Mouse (Mus musculus) gastrocnemius, postnatal 14 days (tissue): ENCODE measurements around the gene Tmub2. TPM values are rescaled to one million over a fixed set of nuclear protein-coding genes. Genes with fewer than 3 reads are reported as not detected.

ENCODE experiments used
- total RNA-seq, 2 experiments: library from RNA; stranded (reverse); gene quantifications; 2 replicates each; pipeline ENCODE4 v1.2.3; 2021

Gene Tmub2
- total RNA-seq, 2 experiments from 2014 or later = 14.8 to 14.9 TPM

Other genes with a start within 250 kb of the Tmub2 start
- 10 to 100 TPM; 20.2 to 28.6 TPM for gene Cd300lg, start 243.4 kb upstream of the Tmub2 start, total RNA-seq
- gene Mpp2, start 196.4 kb upstream of the Tmub2 start, total RNA-seq = 1 to 10 TPM in 1 of 2 experiments, under 1 TPM in 1; 0.92 to 1.6 TPM
- not detected for gene Ppy, start 183.6 kb upstream of the Tmub2 start, total RNA-seq
- not detected for gene Pyy, start 177.1 kb upstream of the Tmub2 start, total RNA-seq
- gene Nags, start 139.4 kb upstream of the Tmub2 start, total RNA-seq = not detected
- gene Tmem101, start 128.5 kb upstream of the Tmub2 start, total RNA-seq = 10 to 100 TPM; 15.1 to 16.5 TPM
- 10 to 100 TPM; 69.9 to 76.0 TPM for gene Lsm12, start 99.6 kb upstream of the Tmub2 start, total RNA-seq
- gene G6pc3, start 95.3 kb upstream of the Tmub2 start, total RNA-seq = 10 to 100 TPM; 36.1 to 36.2 TPM
- gene Hdac5, start 54.8 kb upstream of the Tmub2 start, total RNA-seq = 10 to 100 TPM; 59.5 to 65.6 TPM
- under 1 TPM; 0.11 to 0.47 TPM for gene BC030867, start 36.0 kb upstream of the Tmub2 start, total RNA-seq
- gene Asb16, start 16.2 kb upstream of the Tmub2 start, total RNA-seq = 10 to 100 TPM; 58.9 to 61.2 TPM
- 10 to 100 TPM; 15.9 to 17.5 TPM for gene Atxn7l3, start 11.7 kb downstream of the Tmub2 start, total RNA-seq
- 10 to 100 TPM; 38.2 to 45.5 TPM for gene Ubtf, start 34.8 kb downstream of the Tmub2 start, total RNA-seq
- 1 to 10 TPM in 1 of 2 experiments, under 1 TPM in 1; 0.59 to 1.5 TPM for gene Slc4a1, start 81.3 kb downstream of the Tmub2 start, total RNA-seq
- gene Rundc3a, start 108.5 kb downstream of the Tmub2 start, total RNA-seq = under 1 TPM; 0.66 to 0.90 TPM
- gene Slc25a39, start 123.0 kb downstream of the Tmub2 start, total RNA-seq = 10 to 100 TPM; 46.6 to 48.9 TPM
- 10 to 100 TPM; 57.2 to 63.7 TPM for gene Grn, start 145.4 kb downstream of the Tmub2 start, total RNA-seq
- 1 to 10 TPM; 6.2 to 7.3 TPM for gene Fam171a2, start 162.8 kb downstream of the Tmub2 start, total RNA-seq
- gene Itga2b, start 185.2 kb downstream of the Tmub2 start, total RNA-seq = 1 to 10 TPM; 1.6 to 2.5 TPM